Mouse (Mus musculus) heart, embryonic 15.5 days (tissue): ENCODE measurements around the gene Map4k3. TPM values are rescaled to one million over a fixed set of nuclear protein-coding genes. Genes with fewer than 3 reads are reported as not detected.

ENCODE experiments used
- ATAC-seq: fragments of 200-750 bp; cut with Nextera tagmentation; replicated peaks from 2 replicates; pipeline ENCODE4 v1.8.0; 2017; ENCODE audit warnings: low read depth, moderate TSS enrichment; ENCODE audit not compliant: insufficient number of reproducible peaks, insufficient read depth, low FRiP score
- H3K27ac ChIP-seq: fragments of 300-500 bp; sonication (generic); 2 replicates; pipeline ENCODE4 v1.5.1; 2015; ENCODE audit warnings: mild to moderate bottlenecking, inconsistent platforms
- H3K27me3 ChIP-seq: fragments of 300-500 bp; sonication (generic); 2 replicates; pipeline ENCODE4 v1.6.1; 2015; ENCODE audit warnings: inconsistent platforms
- H3K36me3 ChIP-seq: fragments of 300-500 bp; sonication (generic); 2 replicates; pipeline ENCODE4 v1.6.1; 2015; ENCODE audit warnings: mild to moderate bottlenecking, inconsistent platforms
- H3K4me1 ChIP-seq: fragments of 300-500 bp; sonication (generic); replicated peaks from 2 replicates; pipeline ENCODE4 v1.6.1; 2015; ENCODE audit warnings: inconsistent platforms
- H3K4me2 ChIP-seq: fragments of 300-500 bp; sonication (generic); 2 replicates; pipeline ENCODE4 v1.6.1; 2015; ENCODE audit warnings: inconsistent platforms, mild to moderate bottlenecking, moderate library complexity
- H3K4me3 ChIP-seq: fragments of 300-500 bp; sonication (generic); 2 replicates; pipeline ENCODE4 v1.5.1; 2015; ENCODE audit warnings: mild to moderate bottlenecking, inconsistent platforms
- H3K9ac ChIP-seq: fragments of 300-500 bp; sonication (generic); 2 replicates; pipeline ENCODE4 v1.6.1; 2015; ENCODE audit warnings: mild to moderate bottlenecking, inconsistent platforms
- H3K9me3 ChIP-seq: fragments of 300-500 bp; sonication (generic); replicated peaks from 2 replicates; pipeline ENCODE4 v1.6.1; 2016; ENCODE audit warnings: inconsistent platforms
- WGBS: fragments of 180-500 bp; shearing (Covaris S2); methylation state at CpG from one replicate; pipeline ENCODE4 v1.1.7; 2015; ENCODE audit warnings: mixed read lengths; 5-methylcytosine and 5-hydroxymethylcytosine counted together
- polyA plus RNA-seq: library from polyadenylated mRNA; unstranded; fragments of >200 nt; fragmentation: Nextera tagmentation; extraction: Ambion mirVana; gene quantifications from 2 replicates; pipeline ENCODE4 v1.2.1, GENCODE M21; 2015

Gene Map4k3
- polyA plus RNA-seq, 1 experiment from 2014 or later: 17.9 TPM

GRCm38 (mm10) chr17:80706608-80707007, 21.7 kb downstream of the Map4k3 start:
- Histone ChIP-seq H3K27me3 (no peaks in the 10 kb centered on the region), H3K4me1 (peaks cover 64% of the 10 kb centered on the region), H3K27ac (no peak overlapping the region), H3K9me3 (no peaks in the 10 kb centered on the region), H3K9ac (no peak overlapping the region), H3K4me3 (no peak overlapping the region), H3K36me3 (no peaks in the 10 kb centered on the region), H3K4me2 (no peak overlapping the region)
- no peak for ATAC-seq
- 55% methylated on average over 6 of the region's 6 CpGs for WGBS

GRCm38 (mm10) chr17:80701687-80702086, 26.6 kb downstream of the Map4k3 start:
- Histone ChIP-seq H3K9me3 (no peaks in the 10 kb centered on the region), H3K36me3 (no peaks in the 10 kb centered on the region), H3K9ac (no peak overlapping the region), H3K27me3 (no peaks in the 10 kb centered on the region), H3K4me1 (peaks cover 46% of the 10 kb centered on the region), H3K27ac (no peak overlapping the region), H3K4me3 (no peak overlapping the region), H3K4me2 (no peak overlapping the region)
- no peak for ATAC-seq
- WGBS: 71% methylated on average over 5 of the region's 5 CpGs

GRCm38 (mm10) chr17:80698930-80699329, 29.4 kb downstream of the Map4k3 start:
- Histone ChIP-seq H3K4me1 (peaks cover 54% of the 10 kb centered on the region), H3K4me3 (no peak overlapping the region), H3K36me3 (no peaks in the 10 kb centered on the region), H3K27ac (no peak overlapping the region), H3K4me2 (no peak overlapping the region), H3K9ac (no peak overlapping the region), H3K9me3 (no peaks in the 10 kb centered on the region), H3K27me3 (no peaks in the 10 kb centered on the region)
- WGBS: 53% methylated on average over 7 of the region's 7 CpGs
- ATAC-seq: no peak

- H3K36me3 ChIP-seq: no peaks in the 10 kb centered on the region
- H3K9ac ChIP-seq: peak overlapping the region; percentile 21; the same call in 1 of the 2 replicates
- H3K9me3 ChIP-seq: no peaks in the 10 kb centered on the region
- peak overlapping the region; percentile 3; the same call in 1 of the 2 replicates for H3K4me2 ChIP-seq
- H3K27ac ChIP-seq: 0 out of 2 replicates have a peak overlapping the region, but pooled peaks have one; percentile 6
- peaks cover 58% of the 10 kb centered on the region for H3K4me1 ChIP-seq
- 43% methylated on average over 12 of the region's 12 CpGs for WGBS
- no peaks in the 10 kb centered on the region for H3K27me3 ChIP-seq
- ATAC-seq: no peak
- H3K4me3 ChIP-seq: no peak overlapping the region
Observed at GRCm38 (mm10) chr17:80698191-80698901, 29.9 kb downstream of the Map4k3 start.

GRCm38 (mm10) chr17:80696956-80697355, 31.3 kb downstream of the Map4k3 start:
- ATAC-seq: 0 out of 2 replicates have a peak, but pooled peaks have one; percentile 36
- no peaks in the 10 kb centered on the region for H3K36me3 ChIP-seq
- no peaks in the 10 kb centered on the region for H3K9me3 ChIP-seq
- H3K9ac ChIP-seq: no peak overlapping the region
- no peak overlapping the region for H3K4me2 ChIP-seq
- no peak overlapping the region for H3K4me3 ChIP-seq
- no peaks in the 10 kb centered on the region for H3K27me3 ChIP-seq
- WGBS: 97% methylated on average over 5 of the region's 5 CpGs
- H3K27ac ChIP-seq: no peak overlapping the region
- peaks cover 63% of the 10 kb centered on the region for H3K4me1 ChIP-seq

GRCm38 (mm10) chr17:80696210-80696609, 32.1 kb downstream of the Map4k3 start:
- Histone ChIP-seq H3K9ac (no peak overlapping the region), H3K27me3 (no peaks in the 10 kb centered on the region), H3K36me3 (no peaks in the 10 kb centered on the region), H3K27ac (no peak overlapping the region; the same call in 1 of the 2 replicates), H3K4me1 (peaks cover 60% of the 10 kb centered on the region), H3K4me3 (no peak overlapping the region), H3K9me3 (no peaks in the 10 kb centered on the region), H3K4me2 (no peak overlapping the region)
- WGBS: 68% methylated on average over 6 of the region's 6 CpGs
- ATAC-seq: no peak

GRCm38 (mm10) chr17:80693707-80694106, 34.6 kb downstream of the Map4k3 start:
- no peak overlapping the region for H3K9ac ChIP-seq

GRCm38 (mm10) chr17:80692183-80692582, 36.1 kb downstream of the Map4k3 start:
- Histone ChIP-seq H3K4me1 (peaks cover 42% of the 10 kb centered on the region), H3K4me3 (no peak overlapping the region), H3K27ac (no peak overlapping the region), H3K9ac (no peak overlapping the region), H3K36me3 (no peaks in the 10 kb centered on the region), H3K4me2 (no peak overlapping the region), H3K27me3 (no peaks in the 10 kb centered on the region), H3K9me3 (no peaks in the 10 kb centered on the region)
- WGBS: 75% methylated on average over 13 of the region's 13 CpGs
- ATAC-seq: no peak

More at GRCm38 (mm10) chr17:80693707-80694106, 34.6 kb downstream of the Map4k3 start:
- H3K27me3 ChIP-seq: no peaks in the 10 kb centered on the region
- peak overlapping the region; percentile 6; the same call in 1 of the 2 replicates for H3K4me3 ChIP-seq
- H3K36me3 ChIP-seq: no peaks in the 10 kb centered on the region
- ATAC-seq: peak; percentile 45; the same call in 1 of the 2 replicates
- H3K9me3 ChIP-seq: no peaks in the 10 kb centered on the region
- H3K27ac ChIP-seq: peak overlapping the region; percentile 36
- peaks cover 55% of the 10 kb centered on the region for H3K4me1 ChIP-seq
- 33% methylated on average over 7 of the region's 7 CpGs for WGBS
- H3K4me2 ChIP-seq: peak overlapping the region; percentile 37

GRCm38 (mm10) chr17:80688701-80689100, 39.6 kb downstream of the Map4k3 start:
- no peak overlapping the region for H3K4me2 ChIP-seq
- WGBS: 92% methylated on average over 11 of the region's 11 CpGs

GRCm38 (mm10) chr17:80686066-80686465, 42.2 kb downstream of the Map4k3 start:
- Histone ChIP-seq H3K4me2 (no peak overlapping the region), H3K9ac (no peak overlapping the region), H3K9me3 (no peaks in the 10 kb centered on the region), H3K4me3 (no peak overlapping the region), H3K27ac (no peak overlapping the region), H3K27me3 (no peaks in the 10 kb centered on the region), H3K36me3 (no peaks in the 10 kb centered on the region), H3K4me1 (peaks cover 22% of the 10 kb centered on the region)
- 80% methylated on average over 5 of the region's 5 CpGs for whole genome bisulfite sequencing
- ATAC-seq: no peak

More at GRCm38 (mm10) chr17:80688701-80689100, 39.6 kb downstream of the Map4k3 start:
- Histone ChIP-seq H3K4me1 (peaks cover 17% of the 10 kb centered on the region), H3K27ac (no peak overlapping the region), H3K9me3 (no peaks in the 10 kb centered on the region), H3K9ac (no peak overlapping the region), H3K27me3 (no peaks in the 10 kb centered on the region), H3K36me3 (no peaks in the 10 kb centered on the region), H3K4me3 (no peak overlapping the region)
- no peak for ATAC-seq

GRCm38 (mm10) chr17:80683821-80684576, 44.3 kb downstream of the Map4k3 start:
- no peak overlapping the region for H3K4me3 ChIP-seq
- H3K27ac ChIP-seq: peak overlapping the region; percentile 44
- no peak overlapping the region for H3K4me2 ChIP-seq
- H3K9ac ChIP-seq: no peak overlapping the region
- 45% methylated on average over 6 of the region's 6 CpGs for WGBS
- H3K36me3 ChIP-seq: no peaks in the 10 kb centered on the region
- peaks cover 18% of the 10 kb centered on the region for H3K4me1 ChIP-seq
- no peaks in the 10 kb centered on the region for H3K9me3 ChIP-seq
- ATAC-seq: no peak
- no peaks in the 10 kb centered on the region for H3K27me3 ChIP-seq
